Mouse (Mus musculus): ENCODE data around the gene Rbm3. TPM values are rescaled to one million over a fixed set of nuclear protein-coding genes. Genes with fewer than 3 reads are reported as not detected.

Gene Rbm3
- polyA plus RNA-seq, 1 experiment from 2014 or later, result 421 TPM

GRCm38 (mm10) chrX:8089746-8090145, 55.9 kb downstream of the Rbm3 start:
- 77% methylated on average over 3 of the region's 3 CpGs for WGBS
- Histone ChIP-seq H3K36me3 (no peaks in the 10 kb centered on the region), H3K4me2 (no peak overlapping the region), H3K27ac (no peak overlapping the region), H3K9me3 (no peaks in the 10 kb centered on the region), H3K27me3 (replicated peaks) (no peaks in the 10 kb centered on the region), H3K4me1 (no peaks in the 10 kb centered on the region), H3K4me3 (replicated peaks) (no peak overlapping the region), H3K9ac (no peak overlapping the region)
- ATAC-seq (ENCODE audit: insufficient read depth, low FRiP score, low read depth), result no peak

Other genes starting within 250 kb of the Rbm3 start
- 110 and 111 TPM in 2 replicates for gene Pqbp1, start 246.6 kb downstream of the Rbm3 start, polyA plus RNA-seq (2015; fragmentation: Nextera tagmentation; extraction: Ambion mirVana)
- 141 and 148 TPM in 2 replicates for gene Timm17b, start 246.5 kb downstream of the Rbm3 start, polyA plus RNA-seq (2015; fragmentation: Nextera tagmentation; extraction: Ambion mirVana)
- not detected in 2 replicates for gene Gm10491, start 238.0 kb downstream of the Rbm3 start, polyA plus RNA-seq (2015; fragmentation: Nextera tagmentation; extraction: Ambion mirVana)
- gene Gm10490, start 236.3 kb downstream of the Rbm3 start, polyA plus RNA-seq (2015; fragmentation: Nextera tagmentation; extraction: Ambion mirVana), result not detected in 2 replicates
- 13.0 and 13.2 TPM in 2 replicates for gene Pcsk1n, start 226.1 kb downstream of the Rbm3 start, polyA plus RNA-seq (2015; fragmentation: Nextera tagmentation; extraction: Ambion mirVana)
- not detected in 2 replicates for gene Eras, start 217.3 kb downstream of the Rbm3 start, polyA plus RNA-seq (2015; fragmentation: Nextera tagmentation; extraction: Ambion mirVana)
- gene Hdac6, start 198.0 kb downstream of the Rbm3 start, polyA plus RNA-seq (2015; fragmentation: Nextera tagmentation; extraction: Ambion mirVana), result 19.9 and 22.4 TPM in 2 replicates
- gene Gata1, start 167.8 kb downstream of the Rbm3 start, polyA plus RNA-seq (2015; fragmentation: Nextera tagmentation; extraction: Ambion mirVana), result 4.2 and 9.7 TPM in 2 replicates
- gene Glod5, start 127.4 kb downstream of the Rbm3 start, polyA plus RNA-seq (2015; fragmentation: Nextera tagmentation; extraction: Ambion mirVana), result 1.2 and 1.3 TPM in 2 replicates
- 46.3 and 47.4 TPM in 2 replicates for gene Suv39h1, start 71.1 kb downstream of the Rbm3 start, polyA plus RNA-seq (2015; fragmentation: Nextera tagmentation; extraction: Ambion mirVana)
- 0.48 and 1.2 TPM in 2 replicates for gene Was, start 55.4 kb downstream of the Rbm3 start, polyA plus RNA-seq (2015; fragmentation: Nextera tagmentation; extraction: Ambion mirVana)
- gene Wdr13, start 13.0 kb downstream of the Rbm3 start, polyA plus RNA-seq (2015; fragmentation: Nextera tagmentation; extraction: Ambion mirVana), result 24.1 and 27.3 TPM in 2 replicates
- 11.9 and 12.6 TPM in 2 replicates for gene Tbc1d25, start 30.3 kb upstream of the Rbm3 start, polyA plus RNA-seq (2015; fragmentation: Nextera tagmentation; extraction: Ambion mirVana)
- 56.4 and 57.2 TPM in 2 replicates for gene Ebp, start 47.6 kb upstream of the Rbm3 start, polyA plus RNA-seq (2015; fragmentation: Nextera tagmentation; extraction: Ambion mirVana)
- 11.3 and 11.8 TPM in 2 replicates for gene Porcn, start 60.6 kb upstream of the Rbm3 start, polyA plus RNA-seq (2015; fragmentation: Nextera tagmentation; extraction: Ambion mirVana)
- 36.8 and 38.3 TPM in 2 replicates for gene Ftsj1, start 106.5 kb upstream of the Rbm3 start, polyA plus RNA-seq (2015; fragmentation: Nextera tagmentation; extraction: Ambion mirVana)
- 28.8 and 36.9 TPM in 2 replicates for gene Slc38a5, start 125.3 kb upstream of the Rbm3 start, polyA plus RNA-seq (2015; fragmentation: Nextera tagmentation; extraction: Ambion mirVana)
- gene Ssxb10, start 181.5 kb upstream of the Rbm3 start, polyA plus RNA-seq (2015; fragmentation: Nextera tagmentation; extraction: Ambion mirVana), result not detected in 2 replicates
- gene Ssxb9, start 221.1 kb upstream of the Rbm3 start, polyA plus RNA-seq (2015; fragmentation: Nextera tagmentation; extraction: Ambion mirVana), result not detected in 2 replicates